Mouse (Mus musculus): ENCODE results near the gene Clhc1. TPM values are rescaled to one million over a fixed set of nuclear protein-coding genes. Genes with fewer than 3 reads are reported as not detected.
A peak's percentile ranks its signal among the peaks of the same experiment; 100 is the strongest.
"Not testable (repeated sequence)": the region's sequence is repeated elsewhere in the genome, so short reads cannot be mapped to it uniquely, and the experiment has no call there.

The Clhc1 gene
- polyA plus RNA-seq, 1 experiment from 2014 or later: 0.08 TPM

DNA sequence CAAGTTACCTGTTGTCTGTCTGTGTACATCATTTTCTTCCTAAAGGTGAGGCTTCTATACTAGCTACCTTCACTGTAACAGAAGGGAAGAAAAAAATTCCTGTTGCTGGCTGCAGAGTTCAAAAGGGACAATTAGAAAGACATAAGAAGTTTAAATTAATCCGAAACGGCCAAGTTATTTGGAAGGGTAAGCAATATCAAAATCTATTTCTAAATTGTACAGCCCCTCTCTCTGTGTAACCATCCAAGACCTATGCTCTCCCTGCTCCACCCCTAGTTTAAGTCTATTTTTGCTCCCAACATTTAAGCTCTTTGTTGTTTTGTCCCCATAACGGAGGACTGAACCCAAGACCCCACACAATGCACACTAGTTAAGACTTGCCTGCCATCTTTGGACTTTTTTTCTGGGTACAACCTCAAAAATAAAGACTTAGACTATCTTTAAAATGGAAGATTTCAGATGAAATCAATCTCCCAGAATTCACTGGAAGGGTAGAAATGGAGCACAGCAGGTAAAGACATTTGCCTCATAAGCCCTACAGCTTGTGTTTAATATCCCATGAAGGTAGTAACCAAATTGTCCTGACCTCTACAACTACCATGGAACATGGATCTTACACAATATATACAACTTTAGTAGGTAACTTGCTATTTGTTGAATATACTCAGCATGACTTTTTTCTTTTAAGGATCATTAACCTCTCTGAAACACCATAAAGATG is 3.4 kb upstream of the Clhc1 start:
- Histone ChIP-seq H3K9me3 (no peaks in the 10 kb centered on the region), H3K9ac (no peak overlapping the region), H3K4me3 (replicated peaks) (no peak overlapping the region), H3K4me2 (no peak overlapping the region), H3K4me1 (peaks cover 5% of the 10 kb centered on the region; the same call in 1 of the 2 replicates), H3K27me3 (replicated peaks) (no peaks in the 10 kb centered on the region), H3K36me3 (peaks cover 21% of the 10 kb centered on the region), H3K27ac (no peak overlapping the region)
- ATAC-seq (ENCODE audit: insufficient read depth, low FRiP score, low read depth): no peak
- 85% methylated on average over 3 of the region's 3 CpGs for WGBS

DNA sequence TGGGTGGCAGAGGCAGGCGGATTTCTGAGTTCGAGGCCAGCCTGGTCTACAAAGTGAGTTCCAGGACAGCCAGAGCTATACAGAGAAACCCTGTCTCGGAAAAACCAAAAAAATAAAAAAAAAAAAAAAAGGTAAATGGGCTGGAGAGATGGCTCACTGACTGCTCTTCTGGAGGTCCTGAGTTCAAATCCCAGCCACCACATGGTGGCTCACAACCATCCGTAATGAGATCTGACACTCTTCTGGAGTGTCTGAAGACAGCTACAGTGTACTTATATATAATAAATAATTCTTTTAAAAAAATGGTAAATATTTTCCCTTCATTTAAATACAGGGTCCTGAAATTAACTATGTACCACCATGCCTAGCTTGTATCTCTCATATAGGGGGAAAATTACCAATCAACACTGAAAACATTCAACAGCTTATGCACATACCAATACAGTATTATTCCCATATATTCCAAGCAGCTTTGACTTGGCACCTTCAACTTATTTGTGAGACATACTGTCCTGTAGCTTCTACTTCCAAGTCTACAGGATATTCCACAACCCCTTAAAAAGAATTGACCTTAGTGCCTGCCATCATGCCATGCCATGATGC is 2.5 kb upstream of the Clhc1 start:
- H3K9me3 ChIP-seq; H3K4me1 ChIP-seq; H3K9ac ChIP-seq; H3K4me2 ChIP-seq; ATAC-seq (ENCODE audit: insufficient read depth, low FRiP score, low read depth); H3K4me3 ChIP-seq (replicated peaks); H3K27me3 ChIP-seq (replicated peaks); H3K27ac ChIP-seq: not testable (repeated sequence)
- H3K36me3 ChIP-seq: peaks cover 19% of the 10 kb centered on the region
- WGBS: 85% methylated on average over 4 of the region's 4 CpGs

DNA sequence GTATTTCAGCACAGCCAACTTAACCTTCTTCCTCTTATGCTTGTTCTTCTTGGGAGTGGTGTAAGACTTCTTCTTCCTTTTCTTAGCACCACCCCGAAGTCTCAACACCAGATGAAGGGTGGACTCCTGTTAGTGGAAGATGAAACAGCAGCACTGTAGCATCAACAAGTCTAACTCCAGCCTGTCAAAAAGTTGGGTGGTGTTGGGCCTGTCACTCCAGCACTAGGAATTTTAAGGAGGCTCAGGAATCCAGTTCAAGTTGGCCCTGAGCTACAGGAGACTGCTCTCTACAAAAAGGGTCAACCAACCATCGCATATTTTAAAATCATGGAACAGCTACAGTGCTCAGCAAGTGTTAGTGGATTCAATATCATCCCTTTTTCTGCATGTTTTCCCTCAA is 1.5 kb upstream of the Clhc1 start:
- Histone ChIP-seq H3K4me3 (replicated peaks) (peak overlapping the region; percentile 80), H3K36me3 (peaks cover 17% of the 10 kb centered on the region), H3K4me2 (peak overlapping the region; percentile 54)
- not testable (repeated sequence) for ATAC-seq (ENCODE audit: insufficient read depth, low FRiP score, low read depth); H3K4me1 ChIP-seq; H3K9ac ChIP-seq; H3K27me3 ChIP-seq (replicated peaks); H3K9me3 ChIP-seq; H3K27ac ChIP-seq
- 88% methylated on average over 2 of the region's 2 CpGs for WGBS

DNA sequence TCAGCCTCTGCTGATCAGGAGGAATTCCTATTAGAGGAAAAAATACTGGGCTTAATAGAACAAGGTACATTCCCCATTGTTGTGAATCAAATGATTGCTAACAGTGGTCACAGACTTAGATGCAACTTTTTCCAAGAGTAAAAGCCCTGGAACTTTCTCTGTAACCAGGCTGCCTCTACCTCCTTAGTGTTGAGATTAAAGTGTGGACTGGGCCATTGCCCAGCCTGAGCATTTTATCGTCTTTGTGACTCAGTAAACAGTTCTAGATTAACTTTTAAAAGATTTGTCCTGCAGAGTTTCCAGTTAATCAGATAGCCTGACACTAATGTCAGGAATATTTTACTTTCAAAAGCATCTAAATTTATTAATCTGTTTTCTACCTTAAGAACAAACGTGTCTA is 988 bp upstream of the Clhc1 start:
- Histone ChIP-seq H3K27me3 (replicated peaks) (no peaks in the 10 kb centered on the region), H3K9ac (no peak overlapping the region; the same call in 1 of the 2 replicates), H3K4me2 (peak overlapping the region; percentile 54), H3K4me3 (replicated peaks) (peak overlapping the region; percentile 80), H3K27ac (peak overlapping the region; percentile 90), H3K4me1 (peaks cover 5% of the 10 kb centered on the region; the same call in 1 of the 2 replicates), H3K9me3 (no peaks in the 10 kb centered on the region), H3K36me3 (peaks cover 14% of the 10 kb centered on the region)
- WGBS: 14% methylated on average over 2 of the region's 2 CpGs
- ATAC-seq (ENCODE audit: insufficient read depth, low FRiP score, low read depth): no peak

DNA sequence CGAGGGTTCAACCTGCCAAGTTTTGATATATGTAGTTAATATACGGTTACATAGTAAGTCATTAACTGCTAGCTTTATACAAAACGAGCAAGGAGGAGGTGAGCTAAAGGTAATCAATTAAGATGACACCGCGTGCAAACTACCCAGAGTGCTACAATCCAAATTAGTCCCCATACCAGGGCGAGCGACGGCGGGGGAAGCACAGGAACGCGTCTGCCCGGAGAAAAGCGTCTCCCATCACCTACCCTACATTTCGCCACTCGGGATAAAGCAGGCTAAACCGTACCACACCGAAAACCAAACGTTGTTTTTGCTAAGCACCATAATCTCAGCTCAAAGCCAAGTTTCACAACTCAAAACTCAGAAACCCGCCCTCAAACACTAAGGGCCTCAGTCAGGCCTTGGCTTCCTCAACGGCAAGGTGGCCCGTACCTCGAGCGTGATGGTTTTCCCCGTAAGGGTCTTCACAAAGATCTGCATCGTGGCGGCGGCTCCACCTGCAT is 450 bp upstream of the Clhc1 start:
- H3K9ac ChIP-seq: peak overlapping the region; percentile 80
- H3K27me3 ChIP-seq (replicated peaks): no peaks in the 10 kb centered on the region
- H3K27ac ChIP-seq: peak overlapping the region; percentile 90
- H3K4me2 ChIP-seq: peak overlapping the region; percentile 54
- H3K9me3 ChIP-seq: no peaks in the 10 kb centered on the region
- H3K4me3 ChIP-seq (replicated peaks): peak overlapping the region; percentile 80
- ATAC-seq (ENCODE audit: insufficient read depth, low FRiP score, low read depth): peak; percentile 33; the same call in 1 of the 2 replicates
- WGBS: 0% methylated on average over 27 of the region's 27 CpGs
- peaks cover 14% of the 10 kb centered on the region for H3K36me3 ChIP-seq
- H3K4me1 ChIP-seq: peaks cover 5% of the 10 kb centered on the region; the same call in 1 of the 2 replicates

DNA sequence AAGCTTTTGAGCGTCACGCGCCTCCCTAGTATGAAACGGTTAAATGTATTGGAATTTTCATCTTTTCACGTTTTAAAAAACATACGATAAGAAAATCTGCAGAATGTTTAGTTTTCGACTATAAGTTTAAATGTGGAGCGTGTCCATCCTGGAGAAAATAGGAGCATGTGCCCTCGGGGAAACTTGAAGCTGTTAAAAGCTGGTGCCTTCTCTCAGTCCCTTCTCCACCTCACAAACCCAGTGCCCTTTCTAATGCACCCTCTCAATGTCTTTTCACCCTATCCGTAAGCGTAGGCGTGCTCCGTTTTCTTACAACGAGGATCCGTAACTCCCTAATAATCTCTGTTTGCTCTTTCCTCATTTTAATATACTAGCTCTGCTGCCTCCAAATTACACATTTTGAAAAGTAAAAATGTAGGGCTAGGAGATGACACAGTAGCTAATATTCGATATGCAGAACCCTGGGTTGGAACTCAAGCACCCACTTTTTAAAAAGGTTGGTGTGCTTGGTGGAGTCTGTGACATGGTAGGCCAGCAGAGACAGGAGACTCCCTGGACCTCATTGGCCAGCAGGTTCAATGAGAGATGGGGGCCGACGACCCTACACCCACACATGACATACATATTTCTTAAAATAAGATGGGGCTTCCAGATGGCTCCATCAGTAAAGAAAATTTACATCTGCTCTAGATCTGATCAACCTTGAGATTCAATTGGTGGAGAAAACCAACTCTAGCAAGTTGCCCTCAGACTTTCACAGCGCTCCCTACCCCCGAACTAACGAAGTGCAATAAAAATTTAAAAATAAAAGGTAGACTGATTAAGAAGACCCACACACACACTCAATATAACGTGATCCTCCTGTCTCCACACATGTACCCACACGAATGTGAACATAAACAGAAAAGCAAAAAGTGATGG is 1.0 kb downstream of the Clhc1 start:
- Histone ChIP-seq H3K4me1 (peaks cover 5% of the 10 kb centered on the region; the same call in 1 of the 2 replicates), H3K9me3 (no peaks in the 10 kb centered on the region), H3K36me3 (peaks cover 11% of the 10 kb centered on the region), H3K9ac (peak overlapping the region; percentile 65), H3K4me2 (peak overlapping the region; percentile 65), H3K27ac (peak overlapping the region; percentile 90; the same call in 1 of the 2 replicates), H3K27me3 (replicated peaks) (no peaks in the 10 kb centered on the region), H3K4me3 (replicated peaks) (peak overlapping the region; percentile 80)
- 23% methylated on average over 23 of the region's 23 CpGs for WGBS
- no peak for ATAC-seq (ENCODE audit: insufficient read depth, low FRiP score, low read depth)

DNA sequence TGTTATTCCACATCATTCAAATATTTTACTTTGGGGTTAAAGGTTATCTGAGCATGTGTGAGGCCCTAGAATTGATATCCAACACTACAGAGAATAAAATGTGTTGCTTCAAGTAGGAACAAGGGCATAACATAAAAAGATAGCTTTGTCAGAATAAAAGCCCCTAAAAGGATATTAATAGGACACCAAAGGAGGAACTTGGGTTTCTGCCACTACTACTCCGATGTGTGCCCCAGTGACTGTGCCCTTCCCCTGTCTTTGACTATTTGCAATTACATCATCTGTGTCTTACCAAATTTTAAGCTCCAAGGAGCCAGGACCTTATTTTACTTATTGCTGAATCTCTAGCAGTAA is 1.7 kb downstream of the Clhc1 start:
- ATAC-seq (ENCODE audit: insufficient read depth, low FRiP score, low read depth): no peak
- no peaks in the 10 kb centered on the region for H3K27me3 ChIP-seq (replicated peaks)
- no peak overlapping the region for H3K9ac ChIP-seq
- H3K4me3 ChIP-seq (replicated peaks): no peak overlapping the region
- H3K36me3 ChIP-seq: peaks cover 5% of the 10 kb centered on the region
- 82% methylated on average over 1 of the region's 1 CpGs for WGBS
- no peak overlapping the region for H3K27ac ChIP-seq
- no peaks in the 10 kb centered on the region for H3K9me3 ChIP-seq
- peaks cover 5% of the 10 kb centered on the region; the same call in 1 of the 2 replicates for H3K4me1 ChIP-seq
- no peak overlapping the region for H3K4me2 ChIP-seq

DNA sequence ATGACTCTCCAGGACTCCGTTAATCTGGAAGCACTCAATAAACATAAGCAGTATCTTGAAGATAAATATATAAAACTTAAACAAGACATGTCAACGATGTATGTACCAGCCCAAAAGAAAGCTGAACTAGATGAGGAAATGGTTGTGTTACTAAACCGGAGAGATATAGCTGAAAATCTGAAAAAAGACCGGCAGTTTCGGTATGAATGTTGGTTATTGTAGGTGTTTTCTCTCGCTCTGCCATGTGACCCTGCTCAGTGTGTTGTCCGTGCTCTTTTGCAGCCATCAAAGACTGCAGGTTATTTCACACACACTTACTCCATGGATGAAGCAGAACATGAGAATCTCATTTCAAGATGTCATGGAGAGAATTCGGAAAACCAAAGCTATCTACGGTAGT is 12.7 kb downstream of the Clhc1 start:
- no peak for ATAC-seq (ENCODE audit: insufficient read depth, low FRiP score, low read depth)
- no peaks in the 10 kb centered on the region for H3K36me3 ChIP-seq
- WGBS: 79% methylated on average over 9 of the region's 9 CpGs
- H3K27ac ChIP-seq: no peak overlapping the region
- no peaks in the 10 kb centered on the region for H3K4me1 ChIP-seq
- H3K4me2 ChIP-seq: no peak overlapping the region
- no peak overlapping the region for H3K4me3 ChIP-seq (replicated peaks)
- no peaks in the 10 kb centered on the region for H3K9me3 ChIP-seq
- no peak overlapping the region for H3K9ac ChIP-seq
- no peaks in the 10 kb centered on the region for H3K27me3 ChIP-seq (replicated peaks)

DNA sequence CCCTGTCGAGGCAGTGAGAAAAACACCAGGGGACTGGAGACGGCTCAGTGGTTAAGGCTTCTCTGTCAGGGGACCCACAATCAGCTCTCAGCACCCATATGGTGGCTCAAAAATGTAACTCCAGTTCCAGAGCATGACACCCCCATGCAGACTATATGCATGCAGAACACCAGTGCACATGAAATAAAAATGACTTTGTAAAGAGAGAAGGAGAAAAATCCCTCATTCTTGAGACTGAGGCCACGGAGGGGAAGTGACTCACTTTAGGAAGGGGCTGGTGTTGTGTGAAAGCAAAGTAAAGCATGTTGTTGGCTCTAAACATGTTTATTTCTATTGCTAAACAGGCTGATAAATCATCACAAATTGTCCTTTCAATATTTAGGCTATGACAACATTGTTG is 13.2 kb downstream of the Clhc1 start:
- no peaks in the 10 kb centered on the region for H3K36me3 ChIP-seq
- no peaks in the 10 kb centered on the region for H3K9me3 ChIP-seq
- H3K27me3 ChIP-seq (replicated peaks): no peaks in the 10 kb centered on the region
- WGBS: 83% methylated on average over 3 of the region's 3 CpGs
- H3K4me1 ChIP-seq: no peaks in the 10 kb centered on the region
- no peak overlapping the region for H3K4me3 ChIP-seq (replicated peaks)
- no peak overlapping the region for H3K4me2 ChIP-seq
- H3K9ac ChIP-seq: no peak overlapping the region
- ATAC-seq (ENCODE audit: insufficient read depth, low FRiP score, low read depth): no peak
- no peak overlapping the region for H3K27ac ChIP-seq

DNA sequence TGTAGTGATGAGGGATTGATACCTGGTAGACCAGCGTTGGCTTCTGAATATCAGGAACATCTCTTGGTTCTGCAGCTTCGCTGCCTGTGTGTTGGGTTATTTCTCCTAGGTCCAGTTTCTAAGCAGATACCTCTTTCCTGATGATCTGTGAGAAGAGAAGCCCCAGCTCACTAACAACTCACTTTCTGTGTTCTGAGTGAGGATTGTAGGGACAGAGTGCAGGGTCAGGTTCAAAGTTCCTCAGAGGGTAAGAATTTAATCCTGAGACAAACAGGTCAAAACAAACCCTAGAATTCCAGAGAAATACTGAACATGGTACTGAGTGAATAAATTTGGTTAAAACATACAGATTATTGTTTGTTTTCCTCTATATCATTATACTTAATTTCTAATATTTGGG is 15.7 kb downstream of the Clhc1 start:
- Histone ChIP-seq H3K36me3 (no peaks in the 10 kb centered on the region), H3K4me1 (no peaks in the 10 kb centered on the region), H3K9me3 (no peaks in the 10 kb centered on the region), H3K9ac (no peak overlapping the region), H3K4me2 (no peak overlapping the region), H3K27me3 (replicated peaks) (no peaks in the 10 kb centered on the region), H3K4me3 (replicated peaks) (no peak overlapping the region), H3K27ac (no peak overlapping the region)
- whole genome bisulfite sequencing: 81% methylated on average over 2 of the region's 2 CpGs
- ATAC-seq (ENCODE audit: insufficient read depth, low FRiP score, low read depth): no peak

DNA sequence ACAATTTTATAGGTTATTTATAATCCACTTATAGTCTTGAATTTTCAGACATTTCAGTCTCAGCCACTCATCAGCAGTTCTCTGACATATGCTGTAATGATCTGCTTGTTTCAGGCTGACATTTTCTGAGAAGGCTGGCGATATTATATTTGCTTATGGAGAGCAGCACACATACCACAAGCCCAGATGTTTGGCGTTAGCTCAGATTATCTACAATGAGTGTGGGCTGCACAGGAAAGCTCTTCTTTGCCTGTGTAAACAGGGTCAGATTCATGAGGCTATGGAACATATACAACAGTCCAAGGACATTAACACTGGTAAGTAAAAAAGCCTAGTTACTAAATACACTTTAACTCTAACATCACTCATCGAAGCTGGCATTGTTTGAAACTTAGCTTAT is 23.8 kb downstream of the Clhc1 start:
- no peaks in the 10 kb centered on the region for H3K36me3 ChIP-seq
- no peak overlapping the region for H3K4me2 ChIP-seq
- WGBS: 27% methylated on average over 3 of the region's 3 CpGs
- no peak for ATAC-seq (ENCODE audit: insufficient read depth, low FRiP score, low read depth)
- H3K9me3 ChIP-seq: no peaks in the 10 kb centered on the region
- H3K4me1 ChIP-seq: no peaks in the 10 kb centered on the region
- H3K4me3 ChIP-seq (replicated peaks): no peak overlapping the region
- H3K9ac ChIP-seq: no peak overlapping the region
- H3K27me3 ChIP-seq (replicated peaks): no peaks in the 10 kb centered on the region
- no peak overlapping the region for H3K27ac ChIP-seq

DNA sequence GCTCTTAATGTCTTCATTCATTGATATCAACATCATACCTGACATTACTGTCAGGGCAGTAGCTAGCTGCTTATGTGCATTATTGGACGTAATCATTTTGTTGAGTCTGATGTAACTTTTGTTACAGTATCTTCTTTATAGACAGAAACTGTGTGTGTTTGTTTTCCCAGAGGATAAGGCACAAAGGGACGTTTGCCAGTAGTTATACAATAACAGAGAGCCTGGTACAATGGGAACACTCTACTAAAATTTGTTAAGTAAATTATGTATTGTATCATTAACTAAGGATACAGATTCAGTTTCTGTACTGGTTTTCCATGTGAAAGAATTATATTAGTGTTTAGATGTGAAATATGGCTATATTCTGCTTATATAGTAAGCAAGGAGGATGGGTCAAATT is 24.9 kb downstream of the Clhc1 start:
- no peaks in the 10 kb centered on the region for H3K9me3 ChIP-seq
- no peak overlapping the region for H3K27ac ChIP-seq
- H3K4me1 ChIP-seq: no peaks in the 10 kb centered on the region
- ATAC-seq (ENCODE audit: insufficient read depth, low FRiP score, low read depth): no peak
- no peak overlapping the region for H3K4me2 ChIP-seq
- H3K9ac ChIP-seq: no peak overlapping the region
- WGBS: 62% methylated on average over 2 of the region's 2 CpGs
- H3K27me3 ChIP-seq (replicated peaks): no peaks in the 10 kb centered on the region
- H3K36me3 ChIP-seq: no peaks in the 10 kb centered on the region
- no peak overlapping the region for H3K4me3 ChIP-seq (replicated peaks)
